Mouse (Mus musculus) brain, adult 10 weeks (tissue): ENCODE data around the gene Bcap31. TPM values are rescaled to one million over a fixed set of nuclear protein-coding genes. Genes with fewer than 3 reads are reported as not detected.

Experiments used
- polyA plus RNA-seq: library from polyadenylated mRNA; stranded (reverse); fragments of 350-450 nt; fragmentation: Illumina TruSeq; extraction: RNeasy Lipid Tissue Mini Kit (QIAGEN cat#74804); gene quantifications from one replicate; pipeline ENCODE4 v1.2.3, GENCODE M21; 2015; ENCODE audit warnings: low read depth, low replicate concordance

Gene Bcap31
- 138 TPM for polyA plus RNA-seq

GRCm38 (mm10) chrX:73716109-73716661 is at the start of gene Bcap31, which contains the start of gene Abcd1:
Bcap31 (minus strand) TSS chrX:73716175.
Abcd1 (plus strand) TSS chrX:73716597.

GRCm38 (mm10) chrX:73756334-73757140 is 40.6 kb upstream of the Bcap31 start, which contains the start of gene Plxnb3:
Plxnb3 (plus strand) TSS chrX:73757090.

GRCm38 (mm10) chrX:73672879-73673618 is 42.9 kb downstream of the Bcap31 start, which contains the start of gene Slc6a8:
Slc6a8 (plus strand) TSS chrX:73673150.

GRCm38 (mm10) chrX:73659575-73660283 is 56.2 kb downstream of the Bcap31 start, which contains the start of gene Pnck:
Pnck (minus strand) TSS chrX:73660117.

GRCm38 (mm10) chrX:73639255-73639675 is 76.7 kb downstream of the Bcap31 start, which contains the start of gene Dusp9:
Dusp9 (plus strand) TSS chrX:73639419.

Other genes with a start within 250 kb of the Bcap31 start
- gene Bgn, start 232.6 kb downstream of the Bcap31 start, polyA plus RNA-seq, result 13.7 TPM
- 55.4 TPM for gene Atp2b3, start 213.1 kb downstream of the Bcap31 start, polyA plus RNA-seq
- gene Dusp9, start 76.8 kb downstream of the Bcap31 start, polyA plus RNA-seq, result 0.68 TPM
- gene Pnck, start 56.1 kb downstream of the Bcap31 start, polyA plus RNA-seq, result 115 TPM
- 75.3 TPM for gene Slc6a8, start 43.0 kb downstream of the Bcap31 start, polyA plus RNA-seq
- gene Abcd1, start 422 bp upstream of the Bcap31 start, polyA plus RNA-seq, result 9.2 TPM
- gene Plxnb3, start 40.9 kb upstream of the Bcap31 start, polyA plus RNA-seq, result 12.9 TPM
- gene Srpk3, start 58.2 kb upstream of the Bcap31 start, polyA plus RNA-seq, result 13.8 TPM
- gene Idh3g, start 70.7 kb upstream of the Bcap31 start, polyA plus RNA-seq, result 264 TPM
- gene Ssr4, start 70.9 kb upstream of the Bcap31 start, polyA plus RNA-seq, result 145 TPM
- gene Pdzd4, start 108.8 kb upstream of the Bcap31 start, polyA plus RNA-seq, result 82.2 TPM
- gene Avpr2, start 175.9 kb upstream of the Bcap31 start, polyA plus RNA-seq, result not detected
- gene L1cam, start 179.9 kb upstream of the Bcap31 start, polyA plus RNA-seq, result 98.7 TPM
- 3.8 TPM for gene Arhgap4, start 205.7 kb upstream of the Bcap31 start, polyA plus RNA-seq
- 66.1 TPM for gene Naa10, start 205.8 kb upstream of the Bcap31 start, polyA plus RNA-seq
- gene Renbp, start 214.7 kb upstream of the Bcap31 start, polyA plus RNA-seq, result 7.2 TPM